Mouse (Mus musculus): ENCODE measurements at regions not wholly inside any gene's neighbourhood (a gene's known extent, or its start where the extent isn't known, plus 50 kb on each side); places are given as distances from the start of the nearest gene placed in this dataset.
A peak's percentile ranks its signal among the peaks of the same experiment; 100 is the strongest.

DNA sequence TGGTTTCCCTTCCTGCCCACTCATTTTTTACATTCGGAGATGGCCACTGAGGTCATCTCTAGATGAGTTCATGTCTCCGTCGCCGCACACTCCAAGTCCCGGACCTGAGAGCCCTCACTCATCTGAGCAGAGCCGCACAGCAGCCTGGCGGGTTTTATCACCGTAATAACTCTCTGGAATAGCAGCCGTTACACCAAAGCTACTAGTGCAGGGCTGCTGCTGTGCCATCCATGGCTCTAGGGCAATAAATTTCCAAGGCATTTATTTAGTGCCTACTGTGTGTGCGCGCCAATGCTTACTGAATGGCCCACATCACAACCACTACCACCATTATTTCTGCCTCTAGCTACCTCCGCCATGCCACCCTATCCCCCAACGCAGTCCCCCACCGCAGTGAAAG lies 242.9 kb upstream of the Rpl38 start:
- no peak for TF ChIP-seq CTCF (IDR thresholded peaks at IDR 0.05; ENCODE audit: borderline replicate concordance, insufficient read depth, low read depth, low read length)
- no peak for TF ChIP-seq POLR2A (IDR thresholded peaks at IDR 0.05; ENCODE audit: borderline replicate concordance, insufficient read depth, low read length)
- 92% methylated on average over 14 of the region's 14 CpGs for WGBS

DNA sequence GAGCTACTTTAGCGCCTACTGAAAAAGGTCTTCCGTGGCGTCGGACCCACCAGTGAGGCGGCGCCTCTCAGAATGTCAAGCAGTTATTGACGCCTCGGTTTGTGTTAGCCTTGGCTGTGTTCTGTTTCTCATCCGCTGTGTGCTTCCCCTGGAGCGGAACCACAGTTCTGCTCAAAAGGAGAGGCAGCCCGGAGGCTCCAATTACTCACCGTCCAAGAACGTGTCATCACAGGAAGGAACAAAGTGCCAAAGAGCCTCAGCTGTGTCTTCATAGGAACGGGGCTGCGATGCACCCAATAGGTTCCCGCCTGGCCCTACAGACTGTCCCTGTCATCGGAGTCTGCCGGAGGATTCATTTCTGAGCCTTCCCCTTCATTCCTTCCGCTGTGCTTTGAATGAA lies 245.0 kb upstream of the Rpl38 start:
- Histone ChIP-seq H3K4me1 (ENCODE audit: control insufficient read depth, insufficient read depth, low read length) (no peaks in the 10 kb centered on the region), H3K27me3 (ENCODE audit: control insufficient read depth, insufficient read depth, low read length) (no peaks in the 10 kb centered on the region), H3K27ac (ENCODE audit: insufficient read depth, low read length) (no peak overlapping the region), H3K4me3 (replicated peaks; ENCODE audit: insufficient read depth, low read depth, low read length) (no peak overlapping the region)
- WGBS: 48% methylated on average over 19 of the region's 19 CpGs
- no peak for DNase-seq
- TF ChIP-seq POLR2A (IDR thresholded peaks at IDR 0.05; ENCODE audit: borderline replicate concordance, insufficient read depth, low read length) (no peak), CTCF (IDR thresholded peaks at IDR 0.05; ENCODE audit: borderline replicate concordance, insufficient read depth, low read depth, low read length) (no peak)

More for the DNA sequence above, 242.9 kb upstream of the Rpl38 start:
- H3K4me3 ChIP-seq (replicated peaks; ENCODE audit: insufficient read depth, low read depth, low read length): no peak overlapping the region
- no peak for DNase-seq
- H3K27ac ChIP-seq (ENCODE audit: insufficient read depth, low read length): no peak overlapping the region
- H3K4me1 ChIP-seq (ENCODE audit: control insufficient read depth, insufficient read depth, low read length): no peaks in the 10 kb centered on the region
- H3K27me3 ChIP-seq (ENCODE audit: control insufficient read depth, insufficient read depth, low read length): no peaks in the 10 kb centered on the region

DNA sequence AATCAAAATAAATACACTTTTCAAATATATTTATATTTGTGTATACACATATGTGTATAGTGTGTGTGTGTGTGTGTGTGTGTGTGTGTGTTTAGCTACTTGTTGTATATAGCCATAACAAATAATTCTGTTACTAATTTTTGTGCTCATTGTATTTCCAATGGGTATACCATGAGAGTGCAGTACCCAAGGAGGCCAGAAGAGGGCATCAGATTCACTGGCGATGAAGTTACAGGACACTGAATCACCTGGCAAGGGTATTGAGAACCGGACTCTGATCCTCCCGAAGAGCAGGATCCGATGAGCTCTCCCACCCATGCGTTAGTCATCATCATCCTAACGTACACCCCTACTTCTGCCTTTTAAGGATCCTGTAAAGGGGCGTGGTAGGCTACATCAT lies 249.3 kb upstream of the Rpl38 start:
- 84% methylated on average over 7 of the region's 7 CpGs for WGBS
- Histone ChIP-seq H3K27me3 (ENCODE audit: control insufficient read depth, insufficient read depth, low read length) (no peaks in the 10 kb centered on the region; the same call in 1 of the 2 replicates), H3K4me1 (ENCODE audit: control insufficient read depth, insufficient read depth, low read length) (peaks cover 4% of the 10 kb centered on the region; the same call in 1 of the 2 replicates), H3K4me3 (replicated peaks; ENCODE audit: insufficient read depth, low read depth, low read length) (no peak overlapping the region), H3K27ac (ENCODE audit: insufficient read depth, low read length) (no peak overlapping the region)
- TF ChIP-seq CTCF (IDR thresholded peaks at IDR 0.05; ENCODE audit: borderline replicate concordance, insufficient read depth, low read depth, low read length): no peak
- TF ChIP-seq POLR2A (IDR thresholded peaks at IDR 0.05; ENCODE audit: borderline replicate concordance, insufficient read depth, low read length): no peak
- no peak for DNase-seq

DNA sequence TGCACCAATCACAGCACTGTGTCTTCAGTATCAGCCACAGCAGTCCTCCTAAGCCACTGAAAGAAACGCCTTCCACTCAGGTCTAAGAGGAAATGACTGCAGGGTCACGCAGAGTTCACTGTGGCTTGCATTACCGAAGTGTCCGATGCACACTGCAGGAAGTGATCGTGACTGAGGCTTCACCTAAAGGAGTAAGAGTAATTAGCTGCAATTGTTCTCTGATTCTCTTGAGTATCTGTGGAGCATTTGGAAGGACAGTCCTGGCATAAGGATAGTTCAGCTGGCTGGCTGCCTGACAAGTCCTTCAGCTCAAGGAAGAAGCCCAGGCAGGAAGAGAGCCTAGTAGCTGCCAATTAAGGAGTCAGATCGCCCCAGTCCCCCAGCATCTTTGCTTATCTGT lies 252.2 kb upstream of the Rpl38 start:
- no peak overlapping the region for H3K4me3 ChIP-seq (replicated peaks; ENCODE audit: insufficient read depth, low read depth, low read length)
- WGBS: 54% methylated on average over 6 of the region's 6 CpGs
- H3K27me3 ChIP-seq (ENCODE audit: control insufficient read depth, insufficient read depth, low read length): no peaks in the 10 kb centered on the region; the same call in 1 of the 2 replicates
- H3K4me1 ChIP-seq (ENCODE audit: control insufficient read depth, insufficient read depth, low read length): peaks cover 4% of the 10 kb centered on the region; the same call in 1 of the 2 replicates
- DNase-seq: peak in 1 of 2 experiments; percentile 30
- no peak overlapping the region for H3K27ac ChIP-seq (ENCODE audit: insufficient read depth, low read length)
- TF ChIP-seq CTCF (IDR thresholded peaks at IDR 0.05; ENCODE audit: borderline replicate concordance, insufficient read depth, low read depth, low read length) (no peak), POLR2A (IDR thresholded peaks at IDR 0.05; ENCODE audit: borderline replicate concordance, insufficient read depth, low read length) (no peak)

GRCm38 (mm10) chr11:114404401-114404800 lies 263.9 kb upstream of the Rpl38 start:
- TF ChIP-seq CTCF (IDR thresholded peaks at IDR 0.05; ENCODE audit: borderline replicate concordance, insufficient read depth, low read depth, low read length) (no peak), POLR2A (IDR thresholded peaks at IDR 0.05; ENCODE audit: borderline replicate concordance, insufficient read depth, low read length) (no peak)
- Histone ChIP-seq H3K27ac (ENCODE audit: insufficient read depth, low read length) (no peak overlapping the region), H3K4me3 (replicated peaks; ENCODE audit: insufficient read depth, low read depth, low read length) (no peak overlapping the region), H3K4me1 (ENCODE audit: control insufficient read depth, insufficient read depth, low read length) (peaks cover 12% of the 10 kb centered on the region), H3K27me3 (ENCODE audit: control insufficient read depth, insufficient read depth, low read length) (no peaks in the 10 kb centered on the region)
- DNase-seq: peak; percentile 66 to 83
- WGBS: 11% methylated on average over 4 of the region's 4 CpGs

DNA sequence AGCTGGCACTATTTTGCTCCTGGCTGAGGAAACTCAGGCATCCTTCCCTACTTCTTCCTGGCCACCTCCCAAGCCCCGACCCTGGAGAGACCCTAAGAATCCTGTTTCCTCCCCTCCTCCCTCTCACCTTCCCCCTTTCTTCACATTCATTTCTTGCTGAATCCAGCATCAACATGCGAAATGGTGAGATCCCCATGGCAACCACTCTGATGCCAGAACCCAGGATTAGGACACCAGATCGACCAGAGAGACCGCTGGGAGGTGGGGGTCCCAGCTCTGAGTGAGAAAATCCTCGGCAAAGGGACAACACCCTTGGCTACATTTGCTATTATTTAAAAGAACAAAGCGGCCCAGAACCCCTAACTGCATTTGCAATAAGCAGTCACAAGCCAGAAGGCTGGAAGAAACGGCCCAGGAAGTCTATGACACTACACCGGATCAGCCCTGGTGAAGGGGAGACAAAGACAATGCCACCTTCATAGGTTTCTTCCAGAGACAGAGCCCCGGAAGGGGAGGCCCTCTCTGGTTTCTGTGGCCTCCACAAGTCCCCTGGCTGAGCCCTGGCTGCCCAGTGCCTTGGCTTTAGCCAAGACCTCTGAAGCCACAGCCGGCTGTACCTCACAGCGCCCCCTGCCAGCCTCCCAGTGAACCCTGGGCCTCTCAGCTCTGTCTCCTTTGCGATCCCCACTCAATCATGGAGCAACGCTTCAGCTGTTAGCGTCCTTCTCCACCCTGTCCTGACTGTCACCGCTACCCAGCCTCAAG lies 265.6 kb upstream of the Rpl38 start:
- no peak overlapping the region for H3K27ac ChIP-seq (ENCODE audit: insufficient read depth, low read length)
- DNase-seq: peak in 1 of 2 experiments; percentile 15
- 70% methylated on average over 15 of the region's 15 CpGs for WGBS
- TF ChIP-seq POLR2A (IDR thresholded peaks at IDR 0.05; ENCODE audit: borderline replicate concordance, insufficient read depth, low read length) (no peak), CTCF (IDR thresholded peaks at IDR 0.05; ENCODE audit: borderline replicate concordance, insufficient read depth, low read depth, low read length) (peak; percentile 15; the same call in 1 of the 2 replicates)
- H3K4me1 ChIP-seq (ENCODE audit: control insufficient read depth, insufficient read depth, low read length): peaks cover 12% of the 10 kb centered on the region
- no peak overlapping the region for H3K4me3 ChIP-seq (replicated peaks; ENCODE audit: insufficient read depth, low read depth, low read length)
- H3K27me3 ChIP-seq (ENCODE audit: control insufficient read depth, insufficient read depth, low read length): no peaks in the 10 kb centered on the region

DNA sequence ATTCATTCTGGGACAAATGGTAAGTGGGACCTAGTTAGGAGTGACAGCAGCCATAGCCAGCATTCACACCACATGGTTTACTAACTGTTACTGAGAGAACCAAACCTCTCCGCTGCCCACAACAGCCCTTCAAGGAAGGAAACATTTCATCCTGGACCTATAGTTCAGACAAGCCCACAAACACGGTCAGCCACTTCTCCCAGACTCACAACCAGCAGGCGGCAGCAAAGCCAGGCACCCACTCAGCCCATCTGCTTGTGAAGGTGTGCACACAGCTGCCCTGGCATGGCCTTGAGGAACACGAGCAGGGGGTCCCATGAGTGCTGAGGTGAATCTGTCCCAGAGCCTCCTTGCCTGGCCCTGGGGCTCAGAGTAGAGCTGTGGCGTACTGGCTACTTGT lies 267.6 kb upstream of the Rpl38 start:
- Histone ChIP-seq H3K27me3 (ENCODE audit: control insufficient read depth, insufficient read depth, low read length) (no peaks in the 10 kb centered on the region), H3K4me3 (replicated peaks; ENCODE audit: insufficient read depth, low read depth, low read length) (no peak overlapping the region), H3K27ac (ENCODE audit: insufficient read depth, low read length) (no peak overlapping the region), H3K4me1 (ENCODE audit: control insufficient read depth, insufficient read depth, low read length) (peaks cover 12% of the 10 kb centered on the region)
- no peak for DNase-seq
- TF ChIP-seq POLR2A (IDR thresholded peaks at IDR 0.05; ENCODE audit: borderline replicate concordance, insufficient read depth, low read length): no peak
- TF ChIP-seq CTCF (IDR thresholded peaks at IDR 0.05; ENCODE audit: borderline replicate concordance, insufficient read depth, low read depth, low read length): no peak
- 81% methylated on average over 5 of the region's 5 CpGs for WGBS

- no peak for DNase-seq
- TF ChIP-seq POLR2A (IDR thresholded peaks at IDR 0.05; ENCODE audit: borderline replicate concordance, insufficient read depth, low read length) (no peak), CTCF (IDR thresholded peaks at IDR 0.05; ENCODE audit: borderline replicate concordance, insufficient read depth, low read depth, low read length) (no peak)
- H3K27ac ChIP-seq (ENCODE audit: insufficient read depth, low read length): no peak overlapping the region
- H3K4me1 ChIP-seq (ENCODE audit: control insufficient read depth, insufficient read depth, low read length): no peaks in the 10 kb centered on the region
- no peak overlapping the region for H3K4me3 ChIP-seq (replicated peaks; ENCODE audit: insufficient read depth, low read depth, low read length)
- WGBS: 78% methylated on average over 10 of the region's 10 CpGs
- no peaks in the 10 kb centered on the region; the same call in 1 of the 2 replicates for H3K27me3 ChIP-seq (ENCODE audit: control insufficient read depth, insufficient read depth, low read length)
These were observed 276.2 kb upstream of the Rpl38 start for GRCm38 (mm10) chr11:114392161-114392560.

Data from cerebellum, adult 2 months (tissue).